In the genomic region with DNA sequence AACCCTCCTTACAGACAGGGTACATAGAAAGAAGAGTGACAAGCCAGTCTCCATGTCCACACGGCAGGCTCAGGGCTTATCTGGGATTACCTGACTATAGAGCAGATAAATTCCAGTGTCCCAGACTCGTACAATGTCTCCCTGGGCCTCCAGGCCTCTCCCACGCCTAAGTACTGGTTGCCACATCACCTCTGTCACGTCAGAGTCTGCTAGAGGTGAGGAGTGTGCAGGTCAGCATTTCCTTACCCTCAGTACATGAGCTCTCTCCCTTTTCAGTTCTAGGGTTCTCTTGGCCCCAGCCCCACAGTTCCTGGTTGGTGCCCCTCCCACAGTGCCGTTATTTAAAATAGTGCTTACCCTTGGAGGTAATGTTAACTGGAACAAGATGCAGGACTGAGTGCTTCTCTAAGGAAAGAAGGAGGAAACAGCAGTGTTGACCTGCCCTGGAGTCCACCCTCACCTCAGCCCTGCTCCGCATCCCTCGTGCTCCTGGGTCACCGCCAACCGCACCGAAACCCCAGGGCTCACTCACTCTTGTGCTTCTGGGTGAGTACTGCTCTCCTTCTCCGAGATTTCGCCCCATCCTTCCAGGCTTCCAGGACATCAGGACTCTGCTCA, we compare ENCODE assay signal across 14 mouse cellular contexts. TPM values are rescaled to one million over a fixed set of nuclear protein-coding genes. Genes with fewer than 3 reads are reported as not detected.
DNase-seq lines count a peak whose midpoint lies in the region; ATAC-seq lines count a peak whose summit lies in the region.
"Had no signal": no experiment of that assay in that cellular context is flagged by ENCODE, and none has a peak within 500 bp of the region (broad histone marks: within the 10 kb centered on the region; RNA-seq: fewer than 3 reads in every experiment).

No protein-coding gene starts in this region.

- H3K9me3 ChIP-seq in midbrain, embryonic 16.5 days (replicated peaks; ENCODE audit: control insufficient read depth, low read length, poor library complexity, severe bottlenecking), result no peaks in the 10 kb centered on the region
- H3K9me3 ChIP-seq in midbrain, embryonic 15.5 days, result no peaks in the 10 kb centered on the region
- no peaks in the 10 kb centered on the region for H3K9me3 ChIP-seq in limb, embryonic 10.5 days (replicated peaks)
- H3K9me3 ChIP-seq: forebrain, embryonic 15.5 days; lung, embryonic 15.5 days had no signal

- no peak overlapping the region for H3K4me2 ChIP-seq in midbrain, embryonic 16.5 days (ENCODE audit: low read length)
- H3K4me2 ChIP-seq in midbrain, embryonic 15.5 days, result no peak overlapping the region
- H3K4me2 ChIP-seq: forebrain, embryonic 15.5 days; lung, embryonic 15.5 days had no signal

- ATAC-seq in midbrain, embryonic 16.5 days, result no peak
- ATAC-seq in midbrain, embryonic 15.5 days (replicated peaks), result no peak
- ATAC-seq: forebrain, embryonic 15.5 days; inflammation-experienced regulatory T-cells, adult 6 months had no signal

- peak; percentile 35 to 42 for DNase-seq in heart, adult 18-20 months
- no peak for DNase-seq in heart, postnatal 25 days (ENCODE audit: low spot score)
- DNase-seq in limb, embryonic 10.5 days (ENCODE audit: low spot score), result no peak
- peak; percentile 65 for DNase-seq in testis, postnatal 10 days (ENCODE audit: low spot score)
- no peak for DNase-seq in adrenal gland, postnatal 4 days (ENCODE audit: low spot score in 2 of 2)
- no peak for DNase-seq in kidney, postnatal 25 days
- DNase-seq: thymus, postnatal 36 days had no signal

- no peaks in the 10 kb centered on the region for H3K27me3 ChIP-seq in midbrain, embryonic 16.5 days (ENCODE audit: control insufficient read depth, insufficient read depth, low read depth, low read length)
- 0 out of 2 replicates have a peak, but pooled peaks cover 3% of the 10 kb centered on the region for H3K27me3 ChIP-seq in midbrain, embryonic 15.5 days (replicated peaks)
- peaks cover 15% of the 10 kb centered on the region for H3K27me3 ChIP-seq in limb, embryonic 10.5 days (ENCODE audit: low read depth, poor library complexity, severe bottlenecking)
- H3K27me3 ChIP-seq: forebrain, embryonic 15.5 days; lung, embryonic 15.5 days had no signal

- peaks cover 27% of the 10 kb centered on the region for H3K4me1 ChIP-seq in midbrain, embryonic 16.5 days (ENCODE audit: control insufficient read depth, insufficient read depth, low read length)
- peaks cover 42% of the 10 kb centered on the region for H3K4me1 ChIP-seq in midbrain, embryonic 15.5 days
- peaks cover 52% of the 10 kb centered on the region for H3K4me1 ChIP-seq in limb, embryonic 10.5 days

- intact Hi-C loops in heart, postnatal 25 days (cut with DNase I), result loop anchor here (5.0 to 10.0 kb wide), 2 partner anchors 191 to 233 kb away; partner anchors contain the start of gene Tmem95

- H3K9ac ChIP-seq in midbrain, embryonic 16.5 days (ENCODE audit: low read depth, low read length), result no peak overlapping the region; the same call in 1 of the 2 replicates
- H3K9ac ChIP-seq in midbrain, embryonic 15.5 days, result no peak overlapping the region
- H3K9ac ChIP-seq: forebrain, embryonic 15.5 days; lung, embryonic 15.5 days had no signal

- H3K4me3 ChIP-seq in midbrain, embryonic 16.5 days (ENCODE audit: low read depth, low read length), result no peak overlapping the region
- H3K4me3 ChIP-seq in midbrain, embryonic 15.5 days, result no peak overlapping the region
- no peak overlapping the region for H3K4me3 ChIP-seq in limb, embryonic 10.5 days
- H3K4me3 ChIP-seq: forebrain, embryonic 15.5 days; left cerebral cortex, adult 2 months; lung, embryonic 15.5 days had no signal

- H3K36me3 ChIP-seq in midbrain, embryonic 16.5 days (ENCODE audit: control insufficient read depth, insufficient read depth, low read length), result no peaks in the 10 kb centered on the region
- no peaks in the 10 kb centered on the region for H3K36me3 ChIP-seq in midbrain, embryonic 15.5 days (replicated peaks)
- peaks cover 13% of the 10 kb centered on the region for H3K36me3 ChIP-seq in limb, embryonic 10.5 days

- H3K27ac ChIP-seq in midbrain, embryonic 16.5 days (ENCODE audit: low read length), result peak overlapping the region; percentile 89; the same call in 1 of the 2 replicates
- H3K27ac ChIP-seq in midbrain, embryonic 15.5 days, result no peak overlapping the region
- H3K27ac ChIP-seq in limb, embryonic 10.5 days, result 0 out of 2 replicates have a peak overlapping the region, but pooled peaks have one; percentile 93

- 78% methylated on average over 12 of the region's 12 CpGs for WGBS in midbrain, embryonic 16.5 days
- 73% methylated on average over 12 of the region's 12 CpGs for WGBS in midbrain, embryonic 15.5 days
- 85% methylated on average over 12 of the region's 12 CpGs for WGBS in limb, embryonic 10.5 days

RNA-seq across cellular contexts. Expression of gene Tnfsf13, which starts 1.3 kb away (rescaled TPM):
- 1 to 10 TPM; 1.5 to 1.7 TPM for total RNA-seq in heart, adult 18-20 months (2021)
- total RNA-seq in heart, postnatal 25 days (2021), result 1 to 10 TPM; 1.6 to 2.1 TPM
- 0.53 and 0.66 TPM in 2 replicates for polyA plus RNA-seq in midbrain, embryonic 16.5 days (2015; fragmentation: Nextera tagmentation; extraction: Ambion mirVana)
- polyA plus RNA-seq in midbrain, embryonic 15.5 days (2015; fragmentation: Nextera tagmentation; extraction: Ambion mirVana), result 0.37 and 0.68 TPM in 2 replicates
- polyA plus RNA-seq in limb, embryonic 10.5 days (2016; fragmentation: Nextera tagmentation; extraction: Ambion mirVana), result 0.20 and 0.45 TPM in 2 replicates
- total RNA-seq in adrenal gland, postnatal 4 days (2021), result 1 to 10 TPM; 4.2 to 5.2 TPM
- polyA plus RNA-seq: inflammation-experienced regulatory T-cells, adult 6 months had no signal

RNA-seq across cellular contexts. Expression of gene Senp3, which starts 2.4 kb away (rescaled TPM):
- 10 to 100 TPM; 27.3 to 35.1 TPM for total RNA-seq in heart, adult 18-20 months (2021)
- 10 to 100 TPM; 31.7 to 33.5 TPM for total RNA-seq in heart, postnatal 25 days (2021)
- 94.0 and 98.5 TPM in 2 replicates for polyA plus RNA-seq in midbrain, embryonic 16.5 days (2015; fragmentation: Nextera tagmentation; extraction: Ambion mirVana)
- 116 and 122 TPM in 2 replicates for polyA plus RNA-seq in midbrain, embryonic 15.5 days (2015; fragmentation: Nextera tagmentation; extraction: Ambion mirVana)
- 149 and 151 TPM in 2 replicates for polyA plus RNA-seq in limb, embryonic 10.5 days (2016; fragmentation: Nextera tagmentation; extraction: Ambion mirVana)
- total RNA-seq in adrenal gland, postnatal 4 days (2021), result 10 to 100 TPM; 86.6 to 90.7 TPM

RNA-seq across cellular contexts. Expression of gene Tnfsf12, which starts 11.4 kb away (rescaled TPM):
- 10 to 100 TPM; 16.9 to 17.1 TPM for total RNA-seq in heart, adult 18-20 months (2021)
- 10 to 100 TPM; 14.5 to 16.4 TPM for total RNA-seq in heart, postnatal 25 days (2021)
- 2.3 and 3.0 TPM in 2 replicates for polyA plus RNA-seq in midbrain, embryonic 16.5 days (2015; fragmentation: Nextera tagmentation; extraction: Ambion mirVana)
- 2.0 and 2.4 TPM in 2 replicates for polyA plus RNA-seq in midbrain, embryonic 15.5 days (2015; fragmentation: Nextera tagmentation; extraction: Ambion mirVana)
- 3.0 and 4.2 TPM in 2 replicates for polyA plus RNA-seq in limb, embryonic 10.5 days (2016; fragmentation: Nextera tagmentation; extraction: Ambion mirVana)
- 10 to 100 TPM; 23.0 to 23.1 TPM for total RNA-seq in adrenal gland, postnatal 4 days (2021)
- total RNA-seq: common myeloid progenitor, adult 5-6 weeks had no signal
- polyA plus RNA-seq: inflammation-experienced regulatory T-cells, adult 6 months had no signal

RNA-seq across cellular contexts. Expression of gene Tnfsfm13, which starts 11.7 kb away (rescaled TPM):
- total RNA-seq in heart, adult 18-20 months (2021), result 1 to 10 TPM; 2.5 to 4.1 TPM
- total RNA-seq in heart, postnatal 25 days (2021), result 1 to 10 TPM; 3.2 to 4.5 TPM
- polyA plus RNA-seq in midbrain, embryonic 16.5 days (2015; fragmentation: Nextera tagmentation; extraction: Ambion mirVana), result 0.60 and 0.87 TPM in 2 replicates
- 1.2 and 1.8 TPM in 2 replicates for polyA plus RNA-seq in midbrain, embryonic 15.5 days (2015; fragmentation: Nextera tagmentation; extraction: Ambion mirVana)
- polyA plus RNA-seq in limb, embryonic 10.5 days (2016; fragmentation: Nextera tagmentation; extraction: Ambion mirVana), result 0.53 and 0.73 TPM in 2 replicates
- total RNA-seq in adrenal gland, postnatal 4 days (2021), result 1 to 10 TPM; 3.1 to 4.6 TPM
- polyA plus RNA-seq: inflammation-experienced regulatory T-cells, adult 6 months had no signal

RNA-seq across cellular contexts. Expression of gene Eif4a1, which starts 12.0 kb away (rescaled TPM):
- 100 to 1,000 TPM; 185 to 188 TPM for total RNA-seq in heart, adult 18-20 months (2021)
- total RNA-seq in heart, postnatal 25 days (2021), result 100 to 1,000 TPM; 201 to 206 TPM
- 477 and 496 TPM in 2 replicates for polyA plus RNA-seq in midbrain, embryonic 16.5 days (2015; fragmentation: Nextera tagmentation; extraction: Ambion mirVana)
- polyA plus RNA-seq in midbrain, embryonic 15.5 days (2015; fragmentation: Nextera tagmentation; extraction: Ambion mirVana), result 460 and 473 TPM in 2 replicates
- polyA plus RNA-seq in limb, embryonic 10.5 days (2016; fragmentation: Nextera tagmentation; extraction: Ambion mirVana), result 678 and 791 TPM in 2 replicates
- 100 to 1,000 TPM; 640 to 673 TPM for total RNA-seq in adrenal gland, postnatal 4 days (2021)

Comparison
In these comparisons a context has a peak if more than half of its experiments do, and no peak if none do; other contexts are left out.
1. DNase-seq: peak in heart, adult 18-20 months (2 of 2) and testis, postnatal 10 days (single experiment); none in heart, postnatal 25 days (single experiment), limb, embryonic 10.5 days (single experiment), adrenal gland, postnatal 4 days (0 of 2) and kidney, postnatal 25 days (0 of 2).